Mouse (Mus musculus): ENCODE results near the gene Apof.
"Not testable (repeated sequence)": the region's sequence is repeated elsewhere in the genome, so short reads cannot be mapped to it uniquely, and the experiment has no call there.

GRCm38 (mm10) chr10:128272819-128273439, 4.5 kb downstream of the Apof start:
- TF ChIP-seq POLR2A (IDR thresholded peaks at IDR 0.05; ENCODE audit: control insufficient read depth, extremely low read depth, insufficient read depth, low read length, poor library complexity); CTCF (IDR thresholded peaks at IDR 0.05; ENCODE audit: borderline replicate concordance, control insufficient read depth, extremely low read depth, insufficient read depth, low read length, poor library complexity): not testable (repeated sequence)

All from thymus, adult 2 months (tissue).